Mouse (Mus musculus) intestine, postnatal 0 days (tissue): ENCODE measurements around the gene Cadps2. TPM values are rescaled to one million over a fixed set of nuclear protein-coding genes. Genes with fewer than 3 reads are reported as not detected.

Source experiments
- ATAC-seq: fragments of 200-750 bp; cut with Nextera tagmentation; 2 replicates; pipeline ENCODE4 v1.8.0; 2017; ENCODE audit warnings: mild to moderate bottlenecking, moderate TSS enrichment, moderate library complexity
- H3K27ac ChIP-seq: fragments of 300-500 bp; sonication (generic); 2 replicates; pipeline ENCODE4 v1.5.1; 2014; ENCODE audit warnings: mild to moderate bottlenecking, low read depth, low read length, moderate library complexity
- H3K27me3 ChIP-seq: fragments of 300-500 bp; sonication (generic); replicated peaks from 2 replicates; pipeline ENCODE4 v1.6.1; 2014; ENCODE audit warnings: low read length, mixed read lengths; ENCODE audit not compliant: control insufficient read depth, insufficient read depth
- H3K36me3 ChIP-seq: fragments of 300-500 bp; sonication (generic); 2 replicates; pipeline ENCODE4 v1.6.1; 2014; ENCODE audit warnings: mild to moderate bottlenecking, moderate library complexity; ENCODE audit not compliant: control insufficient read depth, insufficient read depth
- H3K4me1 ChIP-seq: fragments of 300-500 bp; sonication (generic); replicated peaks from 2 replicates; pipeline ENCODE4 v1.6.1; 2014; ENCODE audit warnings: antibody characterized with exemption, low read length, mixed read lengths; ENCODE audit not compliant: control insufficient read depth, insufficient read depth
- H3K4me2 ChIP-seq: fragments of 300-500 bp; sonication (generic); replicated peaks from 2 replicates; pipeline ENCODE4 v1.6.1; 2014; ENCODE audit warnings: low read depth, mild to moderate bottlenecking, moderate library complexity
- H3K4me3 ChIP-seq: fragments of 300-500 bp; sonication (generic); 2 replicates; pipeline ENCODE4 v1.5.1; 2014; ENCODE audit warnings: low read depth, low read length
- H3K9ac ChIP-seq: fragments of 300-500 bp; sonication (generic); 2 replicates; pipeline ENCODE4 v1.6.1; 2014; ENCODE audit warnings: mild to moderate bottlenecking, low read depth, low read length
- H3K9me3 ChIP-seq: fragments of 300-500 bp; sonication (generic); 2 replicates; pipeline ENCODE4 v1.6.1; 2016; ENCODE audit warnings: mixed run types; ENCODE audit not compliant: control insufficient read depth
- CTCF ChIP-seq: sonication (generic); IDR thresholded peaks from 2 replicates; pipeline ENCODE4 v1.5.1; 2016; ENCODE audit warnings: low read depth, mild to moderate bottlenecking, control low read depth, antibody characterized with exemption, moderate library complexity
- WGBS: fragments of 180-500 bp; shearing (Covaris S2); extraction: QIAGEN DNeasy Blood & Tissue Kit; methylation state at CpG from one replicate; pipeline ENCODE4 v1.1.7; 2014; 5-methylcytosine and 5-hydroxymethylcytosine counted together
- polyA plus RNA-seq: library from polyadenylated mRNA; unstranded; fragments of >200 nt; fragmentation: Nextera tagmentation; extraction: Ambion mirVana; gene quantifications from 2 replicates; pipeline ENCODE4 v1.2.1, GENCODE M21; 2015

The Cadps2 gene
- polyA plus RNA-seq, 1 experiment from 2014 or later, result 1.3 TPM

GRCm38 (mm10) chr6:23655036-23655435 is 184.2 kb downstream of the Cadps2 start, which contains the start of gene Rnf148:
Rnf148 (minus strand) TSS chr6:23655136.
- H3K36me3 ChIP-seq, result no peaks in the 10 kb centered on the region
- WGBS, result 90% methylated on average over 2 of the region's 2 CpGs
- H3K9me3 ChIP-seq, result no peaks in the 10 kb centered on the region
- no peak for ATAC-seq
- no peaks in the 10 kb centered on the region for H3K27me3 ChIP-seq
- H3K27ac ChIP-seq, result no peak within 1 kb of the TSS
- H3K9ac ChIP-seq, result no peak within 1 kb of the TSS
- H3K4me3 ChIP-seq, result no peak within 1 kb of the TSS
- H3K4me1 ChIP-seq, result no peaks in the 10 kb centered on the region
- TF ChIP-seq CTCF, result no peak
- no peak within 1 kb of the TSS for H3K4me2 ChIP-seq

- no peak for ATAC-seq
- no peak for TF ChIP-seq CTCF
Observed at GRCm38 (mm10) chr6:23650205-23650604, 189.0 kb downstream of the Cadps2 start, which contains the start of gene Rnf133. Rnf133 (minus strand) TSS chr6:23650305.

GRCm38 (mm10) chr6:23648732-23649131 is 190.5 kb downstream of the Cadps2 start:
- no peaks in the 10 kb centered on the region for H3K27me3 ChIP-seq
- no peaks in the 10 kb centered on the region for H3K4me1 ChIP-seq
- H3K27ac ChIP-seq, result no peak overlapping the region
- no peak for ATAC-seq
- 70% methylated on average over 8 of the region's 8 CpGs for WGBS
- H3K9me3 ChIP-seq, result no peaks in the 10 kb centered on the region
- H3K4me3 ChIP-seq, result no peak overlapping the region
- no peak overlapping the region for H3K4me2 ChIP-seq
- no peaks in the 10 kb centered on the region for H3K36me3 ChIP-seq
- no peak for TF ChIP-seq CTCF
- no peak overlapping the region for H3K9ac ChIP-seq

More at GRCm38 (mm10) chr6:23650205-23650604, 189.0 kb downstream of the Cadps2 start, which contains the start of gene Rnf133:
- Histone ChIP-seq H3K36me3 (no peaks in the 10 kb centered on the region), H3K27me3 (no peaks in the 10 kb centered on the region), H3K4me1 (no peaks in the 10 kb centered on the region), H3K27ac (no peak within 1 kb of the TSS), H3K4me3 (no peak within 1 kb of the TSS), H3K4me2 (no peak within 1 kb of the TSS), H3K9me3 (no peaks in the 10 kb centered on the region), H3K9ac (no peak within 1 kb of the TSS)
- WGBS, result 84% methylated on average over 2 of the region's 2 CpGs

- Histone ChIP-seq H3K4me2 (no peak overlapping the region), H3K4me1 (no peaks in the 10 kb centered on the region), H3K9me3 (no peaks in the 10 kb centered on the region), H3K27ac (no peak overlapping the region), H3K4me3 (no peak overlapping the region), H3K27me3 (no peaks in the 10 kb centered on the region), H3K36me3 (no peaks in the 10 kb centered on the region), H3K9ac (no peak overlapping the region)
- WGBS, result 66% methylated on average over 7 of the region's 7 CpGs
- TF ChIP-seq CTCF, result no peak
- ATAC-seq, result no peak
Observed at GRCm38 (mm10) chr6:23647627-23648247, 191.5 kb downstream of the Cadps2 start.

- H3K4me2 ChIP-seq, result no peak overlapping the region
- H3K4me1 ChIP-seq, result no peaks in the 10 kb centered on the region
- TF ChIP-seq CTCF, result no peak
- ATAC-seq, result no peak
- no peaks in the 10 kb centered on the region for H3K9me3 ChIP-seq
- H3K9ac ChIP-seq, result no peak overlapping the region
- WGBS, result 63% methylated on average over 3 of the region's 3 CpGs
- H3K27me3 ChIP-seq, result no peaks in the 10 kb centered on the region
- no peak overlapping the region for H3K4me3 ChIP-seq
- no peaks in the 10 kb centered on the region for H3K36me3 ChIP-seq
- H3K27ac ChIP-seq, result no peak overlapping the region
Observed at GRCm38 (mm10) chr6:23637081-23637480, 202.1 kb downstream of the Cadps2 start.

- no peak overlapping the region for H3K4me2 ChIP-seq
- no peak overlapping the region for H3K4me3 ChIP-seq
- H3K36me3 ChIP-seq, result no peaks in the 10 kb centered on the region
- TF ChIP-seq CTCF, result no peak
- H3K9ac ChIP-seq, result no peak overlapping the region
- H3K27me3 ChIP-seq, result no peaks in the 10 kb centered on the region
- H3K9me3 ChIP-seq, result no peaks in the 10 kb centered on the region
- H3K27ac ChIP-seq, result no peak overlapping the region
- ATAC-seq, result no peak
- WGBS, result 88% methylated on average over 3 of the region's 3 CpGs
- H3K4me1 ChIP-seq, result no peaks in the 10 kb centered on the region
Observed at GRCm38 (mm10) chr6:23635208-23635607, 204.0 kb downstream of the Cadps2 start.
